Mouse (Mus musculus) spleen, adult 2 months (tissue): Measurements from ENCODE around the gene Retreg1. TPM values are rescaled to one million over a fixed set of nuclear protein-coding genes. Genes with fewer than 3 reads are reported as not detected.

Experiments
- DNase-seq, 2 experiments: peaks; one replicate each; pipeline versions ENCODE4 v3.0.0 to v3.0.0-alpha.2; 2012 to 2021; ENCODE audit warnings: low spot score in 2 of 2, low read depth in 1 of 2
- H3K27ac ChIP-seq: fragments of 200-500 bp; 2 replicates; pipeline ENCODE4 v1.5.1; 2012; ENCODE audit warnings: low read length, inconsistent platforms; ENCODE audit not compliant: insufficient read depth
- H3K27me3 ChIP-seq: fragments of 200-500 bp; 2 replicates; pipeline ENCODE4 v1.6.1; 2012; ENCODE audit warnings: mild to moderate bottlenecking, moderate library complexity, low read length, inconsistent platforms; ENCODE audit not compliant: control insufficient read depth, insufficient read depth
- H3K36me3 ChIP-seq: fragments of 200-500 bp; 2 replicates; pipeline ENCODE4 v1.6.1; 2012; ENCODE audit warnings: mild to moderate bottlenecking, low read length, inconsistent platforms; ENCODE audit not compliant: control insufficient read depth, insufficient read depth
- H3K4me1 ChIP-seq: fragments of 200-500 bp; 2 replicates; pipeline ENCODE4 v1.6.1; 2011; ENCODE audit warnings: inconsistent platforms; ENCODE audit not compliant: control insufficient read depth, insufficient read depth, insufficient read length
- H3K4me3 ChIP-seq: fragments of 200-500 bp; 2 replicates; pipeline ENCODE4 v1.5.1; 2011; ENCODE audit warnings: mild to moderate bottlenecking, inconsistent platforms; ENCODE audit not compliant: insufficient read depth, insufficient read length; ENCODE audit errors: extremely low read depth
- CTCF ChIP-seq: fragments of 200-500 bp; IDR thresholded peaks from 2 replicates; pipeline ENCODE4 v1.5.1; 2011; ENCODE audit warnings: mild to moderate bottlenecking, inconsistent platforms; ENCODE audit not compliant: insufficient read depth, insufficient read length, insufficient replicate concordance; ENCODE audit errors: extremely low read depth
- POLR2A ChIP-seq: fragments of 200-500 bp; IDR thresholded peaks from 2 replicates; pipeline ENCODE4 v1.6.1; 2011; ENCODE audit warnings: low read depth, low read length, inconsistent platforms
- WGBS: fragments of 180-500 bp; shearing (Covaris S2); methylation state at CpG from one replicate; pipeline ENCODE4 v1.1.7; 2018; 5-methylcytosine and 5-hydroxymethylcytosine counted together
- polyA plus RNA-seq: library from polyadenylated mRNA; depleted of rRNA; stranded (reverse); fragments of >200 nt; gene quantifications from 2 replicates; pipeline ENCODE4 v1.2.3, GENCODE M21; 2012

Retreg1 gene
- polyA plus RNA-seq, 1 experiment, result 8.8 TPM

DNA sequence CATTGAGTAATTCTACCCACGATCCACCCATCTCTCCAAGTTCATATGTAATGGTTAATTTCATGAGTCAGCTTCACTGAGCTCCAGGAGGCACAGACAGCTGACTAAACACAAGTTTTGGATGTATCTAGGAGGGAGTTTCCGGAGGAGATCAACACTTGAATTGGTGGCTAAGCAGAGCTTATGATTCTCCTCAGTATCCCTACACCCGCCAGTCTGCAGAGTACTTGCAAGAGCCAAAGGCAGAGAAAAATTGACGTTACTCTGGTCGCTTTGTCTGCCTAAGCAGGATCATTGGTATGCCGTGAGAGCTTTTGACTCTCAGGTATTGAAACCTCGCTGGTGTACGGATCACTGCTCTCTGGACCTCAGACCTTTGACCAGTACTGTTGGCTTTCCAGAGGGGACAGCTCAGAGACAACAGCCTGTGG is 16.4 kb upstream of the Retreg1 start:
- Histone ChIP-seq H3K27ac (no peak overlapping the region; the same call in 1 of the 2 replicates), H3K4me3 (no peak overlapping the region), H3K36me3 (no peaks in the 10 kb centered on the region), H3K27me3 (no peaks in the 10 kb centered on the region), H3K4me1 (peaks cover 35% of the 10 kb centered on the region)
- DNase-seq, result no peak
- WGBS, result 90% methylated on average over 8 of the region's 8 CpGs
- TF ChIP-seq POLR2A (no peak), CTCF (no peak)

DNA sequence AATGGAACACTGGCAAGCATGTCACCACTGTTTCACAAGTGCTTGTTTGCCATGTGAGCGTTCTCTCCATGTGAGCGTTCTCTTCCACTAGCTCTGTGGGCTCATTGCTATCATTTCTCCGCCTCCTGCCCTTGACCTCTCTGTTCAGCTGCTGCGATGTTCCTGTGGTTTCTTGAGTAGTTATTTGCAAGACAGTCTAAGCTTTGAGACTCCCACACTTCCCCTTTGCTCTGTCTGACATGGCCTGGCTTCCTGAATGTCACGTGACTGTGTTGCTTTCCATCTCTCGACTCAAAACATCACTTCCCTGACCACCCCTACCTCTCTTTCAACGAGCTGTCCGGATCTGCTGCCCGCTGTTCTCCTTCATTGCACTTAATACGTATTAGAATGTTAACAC is 14.5 kb upstream of the Retreg1 start:
- peak; percentile 59 to 82 for DNase-seq
- H3K27me3 ChIP-seq, result no peaks in the 10 kb centered on the region
- no peak overlapping the region for H3K4me3 ChIP-seq
- 5% methylated on average over 10 of the region's 10 CpGs for WGBS
- no peaks in the 10 kb centered on the region for H3K36me3 ChIP-seq
- peaks cover 32% of the 10 kb centered on the region for H3K4me1 ChIP-seq
- peak; percentile 10; the same call in 1 of the 2 replicates for TF ChIP-seq POLR2A
- no peak for TF ChIP-seq CTCF
- peak overlapping the region; percentile 87 for H3K27ac ChIP-seq

DNA sequence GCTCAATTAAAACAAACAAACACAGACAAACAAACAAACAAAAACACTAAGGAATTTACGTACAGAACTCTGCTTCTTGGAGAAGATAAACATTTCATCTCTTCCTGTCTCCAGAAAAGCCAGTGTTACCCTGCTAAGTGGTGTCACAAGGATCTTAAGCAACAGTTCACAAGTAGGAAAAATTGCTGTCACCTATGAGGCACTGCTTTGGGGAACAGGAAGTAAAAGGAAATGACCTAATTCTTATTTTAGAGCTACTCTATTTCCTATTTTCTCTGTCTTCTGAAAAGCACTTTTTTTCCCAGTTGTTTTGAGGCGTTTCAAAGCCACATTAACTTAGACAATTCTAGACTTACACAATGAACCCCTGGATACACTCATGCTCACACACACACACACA is 12.6 kb upstream of the Retreg1 start:
- Histone ChIP-seq H3K36me3 (no peaks in the 10 kb centered on the region), H3K27me3 (no peaks in the 10 kb centered on the region), H3K27ac (peak overlapping the region; percentile 80), H3K4me1 (peaks cover 30% of the 10 kb centered on the region), H3K4me3 (no peak overlapping the region)
- peak in 1 of 2 experiments; percentile 66 for DNase-seq
- WGBS, result 22% methylated on average over 2 of the region's 2 CpGs
- TF ChIP-seq POLR2A, result no peak
- no peak for TF ChIP-seq CTCF

DNA sequence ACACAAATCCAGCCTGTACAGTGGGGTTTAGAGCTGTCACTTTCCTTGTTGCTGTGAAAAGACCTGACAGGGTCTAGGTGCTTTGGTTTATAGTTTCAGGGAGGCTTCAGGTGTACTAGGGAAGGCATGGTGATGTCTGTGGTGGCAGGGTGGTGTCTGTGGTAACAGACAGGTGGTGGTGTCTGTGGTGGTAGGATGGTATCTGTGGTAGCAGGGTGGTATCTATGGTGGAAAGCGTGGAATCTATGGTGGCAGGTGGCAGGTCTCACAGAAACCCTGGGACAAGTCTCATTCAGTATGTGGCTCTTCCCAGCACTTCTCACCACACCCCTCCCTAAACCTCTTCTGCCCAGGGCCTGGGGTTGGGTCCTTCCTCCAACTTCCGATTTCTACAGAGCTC is 8.7 kb upstream of the Retreg1 start:
- H3K4me3 ChIP-seq, result no peak overlapping the region
- H3K27me3 ChIP-seq, result no peaks in the 10 kb centered on the region
- H3K36me3 ChIP-seq, result no peaks in the 10 kb centered on the region
- 85% methylated on average over 2 of the region's 2 CpGs for WGBS
- TF ChIP-seq CTCF (no peak), POLR2A (no peak)
- no peak overlapping the region for H3K27ac ChIP-seq
- no peak for DNase-seq
- H3K4me1 ChIP-seq, result peaks cover 12% of the 10 kb centered on the region

DNA sequence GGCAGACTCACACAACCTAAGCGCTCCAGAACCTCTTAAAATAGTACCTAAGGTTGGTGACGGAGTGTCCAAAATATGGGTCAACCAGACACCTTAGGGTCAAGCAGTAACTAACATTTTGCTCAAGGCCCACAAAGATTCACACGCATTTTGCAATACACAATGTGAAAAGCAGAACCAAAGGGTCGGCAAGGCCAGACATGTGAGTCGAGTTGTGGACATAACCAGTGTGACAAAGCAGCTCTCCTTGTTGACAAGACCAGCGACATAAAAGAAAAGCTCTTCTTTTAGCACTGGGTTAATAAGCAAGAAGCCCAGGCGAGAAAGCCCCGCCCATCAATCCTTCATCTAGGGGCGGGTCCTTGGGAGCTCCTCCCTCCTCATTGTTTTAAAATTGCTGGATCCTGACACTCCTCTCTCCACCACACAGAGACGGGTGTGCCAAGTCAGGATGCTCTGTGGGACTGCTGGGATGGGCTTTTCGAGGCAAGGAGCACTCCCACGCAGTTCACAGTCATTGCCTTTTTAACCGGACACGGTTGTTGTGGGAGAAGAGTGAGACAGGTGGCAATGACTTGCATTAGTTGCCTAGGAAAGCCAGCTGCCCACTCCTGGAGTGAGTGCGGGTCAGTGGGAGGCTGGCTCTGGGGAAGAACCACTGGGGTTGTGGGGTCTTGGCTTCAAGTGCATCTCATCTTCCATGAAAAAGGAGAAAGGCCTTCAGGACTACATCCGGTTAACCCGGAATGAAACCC is 7.9 kb upstream of the Retreg1 start:
- 90% methylated on average over 17 of the region's 17 CpGs for WGBS
- Histone ChIP-seq H3K27me3 (no peaks in the 10 kb centered on the region), H3K4me1 (peaks cover 11% of the 10 kb centered on the region; the same call in 1 of the 2 replicates), H3K36me3 (no peaks in the 10 kb centered on the region), H3K27ac (no peak overlapping the region), H3K4me3 (no peak overlapping the region)
- DNase-seq, result no peak
- TF ChIP-seq CTCF (no peak), POLR2A (no peak)

DNA sequence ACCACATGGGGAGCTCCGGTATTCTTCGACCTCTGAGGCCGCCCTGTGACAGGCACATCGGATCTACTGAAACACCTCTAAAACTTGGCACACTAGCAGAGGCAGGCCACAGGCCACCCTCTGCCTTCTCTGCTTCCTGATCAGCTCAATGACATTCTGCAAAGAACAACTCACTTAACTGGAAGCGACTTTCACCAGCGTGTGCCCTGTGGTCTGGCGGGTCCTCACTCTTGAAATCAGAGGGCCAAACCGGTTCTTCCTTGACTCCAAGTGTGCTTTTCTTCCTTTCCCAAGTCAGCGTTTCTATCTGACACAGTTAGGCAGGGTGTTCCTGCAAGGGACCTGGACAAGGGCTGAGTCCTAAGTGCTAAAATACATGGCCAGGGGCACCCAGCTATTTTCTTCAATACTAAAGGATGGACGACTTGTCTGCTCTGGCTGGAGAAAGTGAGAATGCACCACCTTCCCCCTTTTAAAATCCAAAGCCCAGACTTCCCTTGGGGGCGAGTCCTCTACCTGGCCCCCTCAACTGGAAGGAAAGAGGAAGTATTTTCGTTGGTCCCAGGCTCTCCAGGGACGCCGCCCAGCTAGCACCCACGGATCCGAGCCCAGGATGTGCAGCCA is 406 bp upstream of the Retreg1 start:
- Histone ChIP-seq H3K36me3 (no peaks in the 10 kb centered on the region; the same call in 1 of the 2 replicates), H3K4me3 (peak overlapping the region; percentile 63), H3K27ac (peak overlapping the region; percentile 88), H3K4me1 (no peaks in the 10 kb centered on the region), H3K27me3 (no peaks in the 10 kb centered on the region)
- 10% methylated on average over 16 of the region's 16 CpGs for WGBS
- TF ChIP-seq CTCF (no peak), POLR2A (no peak)
- no peak for DNase-seq

DNA sequence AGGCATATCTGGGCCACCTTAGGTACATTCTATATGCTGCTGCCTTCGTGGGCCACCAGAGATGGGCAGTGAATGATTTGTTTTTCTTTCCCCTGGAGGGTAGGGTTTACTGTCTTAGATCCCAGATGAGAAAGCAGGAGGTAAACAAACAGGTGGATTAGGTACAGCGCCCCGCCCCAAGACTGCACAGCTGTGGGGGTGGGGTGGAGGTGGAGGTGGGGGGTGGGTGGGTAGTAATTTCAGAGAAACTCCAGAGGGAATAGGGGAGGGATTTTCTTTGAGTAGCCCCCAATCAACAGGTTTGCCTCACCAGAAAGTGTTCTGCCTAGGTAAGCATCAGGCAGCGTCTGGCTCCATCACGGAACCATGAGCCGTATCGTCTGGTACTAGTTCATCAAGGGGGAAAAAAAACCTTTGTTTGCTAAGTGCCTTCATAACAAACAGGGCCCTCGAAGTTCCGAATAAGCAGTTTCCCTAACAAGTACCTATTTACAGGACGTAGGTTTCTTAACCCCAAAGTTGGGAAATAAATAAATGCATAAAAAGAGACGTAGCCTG is 1.1 kb downstream of the Retreg1 start:
- H3K27me3 ChIP-seq, result no peaks in the 10 kb centered on the region
- TF ChIP-seq CTCF, result no peak
- no peak for TF ChIP-seq POLR2A
- peak overlapping the region; percentile 99 for H3K27ac ChIP-seq
- no peak for DNase-seq
- peak overlapping the region; percentile 89 for H3K4me3 ChIP-seq
- no peaks in the 10 kb centered on the region; the same call in 1 of the 2 replicates for H3K36me3 ChIP-seq
- no peaks in the 10 kb centered on the region for H3K4me1 ChIP-seq
- 33% methylated on average over 11 of the region's 11 CpGs for WGBS
